Mouse (Mus musculus): ENCODE results near the gene Gm29582. TPM values are rescaled to one million over a fixed set of nuclear protein-coding genes. Genes with fewer than 3 reads are reported as not detected.
"Not testable (repeated sequence)": the region's sequence is repeated elsewhere in the genome, so short reads cannot be mapped to it uniquely, and the experiment has no call there.

The Gm29582 gene
- not detected in 2 replicates for polyA plus RNA-seq (2015; fragmentation: Nextera tagmentation; extraction: Ambion mirVana)

GRCm38 (mm10) chrY:30738461-30738860 lies at the start of gene Gm29582:
Gene Gm29582 (minus strand): TSS chrY:30738561.
- no CpG with 5 or more reads among the region's 8 CpGs for WGBS
- not testable (repeated sequence) for H3K4me1 ChIP-seq; ATAC-seq (ENCODE audit: low FRiP score, low read depth)

More at GRCm38 (mm10) chrY:30738461-30738860, at the start of gene Gm29582:
- not testable (repeated sequence) for H3K4me2 ChIP-seq (replicated peaks); H3K9ac ChIP-seq; H3K9me3 ChIP-seq; H3K27ac ChIP-seq; H3K36me3 ChIP-seq; H3K4me3 ChIP-seq; H3K27me3 ChIP-seq

All from limb, embryonic 13.5 days (tissue).